Comparison of ENCODE assay signal across 9 mouse cellular contexts in the genomic region with DNA sequence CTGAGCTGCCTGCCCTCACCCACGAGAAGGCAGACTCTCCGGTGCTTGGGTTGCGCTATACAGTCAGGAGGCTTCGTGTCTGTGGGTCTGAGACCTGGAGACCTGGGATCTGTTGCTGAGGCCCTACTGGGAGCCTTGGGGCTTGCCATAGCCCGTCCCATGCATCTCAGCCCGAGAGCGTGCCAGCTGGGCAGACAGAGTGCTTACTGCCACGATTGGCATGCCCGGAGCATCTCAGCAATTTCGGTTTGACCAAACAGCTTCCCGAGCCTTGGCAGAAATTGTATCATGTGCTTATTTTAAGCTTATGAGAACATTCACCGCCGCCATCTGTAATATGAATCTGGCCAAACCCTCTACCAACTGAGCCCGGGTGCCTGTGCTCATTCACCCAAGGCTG. TPM values are rescaled to one million over a fixed set of nuclear protein-coding genes. Genes with fewer than 3 reads are reported as not detected.
DNase-seq lines count a peak whose midpoint lies in the region; ATAC-seq and TF ChIP-seq lines count a peak whose summit lies in the region.
"Had no signal": no experiment of that assay in that cellular context is flagged by ENCODE, and none has a peak within 500 bp of the region (broad histone marks: within the 10 kb centered on the region; RNA-seq: fewer than 3 reads in every experiment).

No protein-coding gene starts in this region.

- no peak for TF ChIP-seq CTCF in stomach, postnatal 0 days (IDR thresholded peaks at IDR 0.05; ENCODE audit: low read depth)

- H3K27me3 ChIP-seq in stomach, postnatal 0 days (ENCODE audit: control insufficient read depth, insufficient read depth, low read length), result no peaks in the 10 kb centered on the region

- WGBS in stomach, postnatal 0 days, result 74% methylated on average over 14 of the region's 14 CpGs

- no peak for TF ChIP-seq EP300 in stomach, postnatal 0 days (optimal IDR thresholded peaks at IDR 0.05)

- peaks cover 9% of the 10 kb centered on the region for H3K4me1 ChIP-seq in stomach, postnatal 0 days (replicated peaks; ENCODE audit: control insufficient read depth, insufficient read depth)

- H3K4me3 ChIP-seq in stomach, postnatal 0 days (ENCODE audit: low read depth, low read length), result no peak overlapping the region

- no peaks in the 10 kb centered on the region for H3K36me3 ChIP-seq in stomach, postnatal 0 days (ENCODE audit: control insufficient read depth, insufficient read depth, low read length)

- no peak overlapping the region for H3K4me2 ChIP-seq in stomach, postnatal 0 days (replicated peaks; ENCODE audit: low read depth)

- H3K27ac ChIP-seq in stomach, postnatal 0 days (replicated peaks), result peak overlapping the region; percentile 90

- ATAC-seq in stomach, postnatal 0 days (ENCODE audit: low FRiP score, low TSS enrichment), result no peak
- ATAC-seq in megakaryocyte, adult 5-6 weeks (ENCODE audit: poor library complexity, severe bottlenecking), result no peak

- intact Hi-C loops in heart, postnatal 10 days (cut with DNase I), result no loop called here

- DNase-seq in right cerebral cortex, postnatal 25 days, result peak; percentile 23
- DNase-seq in right cerebral cortex, postnatal 14 days, result no peak
- DNase-seq in cerebellum, postnatal 36 days, result peak; percentile 65
- peak; percentile 81 to 86 for DNase-seq in heart, postnatal 10 days
- no peak for DNase-seq in stomach, postnatal 0 days (ENCODE audit: low spot score)
- no peak for DNase-seq in left cerebral cortex, adult 18-20 months (ENCODE audit: low spot score in 2 of 2)
- DNase-seq in testis, postnatal 10 days (ENCODE audit: low spot score), result no peak

- no peaks in the 10 kb centered on the region for H3K9me3 ChIP-seq in stomach, postnatal 0 days (ENCODE audit: control insufficient read depth, low read length)

- 0 out of 2 replicates have a peak overlapping the region, but pooled peaks have one; percentile 13 for H3K9ac ChIP-seq in stomach, postnatal 0 days (ENCODE audit: low read length)

RNA-seq across cellular contexts. Expression of a gene that starts 13.3 kb away (rescaled TPM):
- total RNA-seq in heart, postnatal 10 days (2021), result 1 to 10 TPM; 9.2 to 10.0 TPM
- polyA plus RNA-seq in stomach, postnatal 0 days (2015; fragmentation: Nextera tagmentation; extraction: Ambion mirVana), result 0.13 and 0.16 TPM in 2 replicates
- under 1 TPM; 0.60 to 0.70 TPM for total RNA-seq in left cerebral cortex, adult 18-20 months (2021)
- total RNA-seq in megakaryocyte, adult 5-6 weeks (2015), result 0.91 and 1.6 TPM in 2 replicates
- 0.77 and 1.3 TPM in 2 replicates for total RNA-seq in megakaryocyte, adult 5-6 weeks (2017)
- total RNA-seq: layer of hippocampus, postnatal 10 days had no signal

RNA-seq across cellular contexts. Expression of a gene that starts 20.5 kb away (rescaled TPM):
- total RNA-seq in heart, postnatal 10 days (2021), result 100 to 1,000 TPM; 278 to 279 TPM
- polyA plus RNA-seq in stomach, postnatal 0 days (2015; fragmentation: Nextera tagmentation; extraction: Ambion mirVana), result 234 and 250 TPM in 2 replicates
- total RNA-seq in left cerebral cortex, adult 18-20 months (2021), result 100 to 1,000 TPM; 242 to 270 TPM
- 92.0 and 94.4 TPM in 2 replicates for total RNA-seq in megakaryocyte, adult 5-6 weeks (2015)
- total RNA-seq in megakaryocyte, adult 5-6 weeks (2017), result 88.7 and 110 TPM in 2 replicates

RNA-seq across cellular contexts. Expression of a gene that starts 50.0 kb away (rescaled TPM):
- 10 to 100 TPM; 32.3 to 32.6 TPM for total RNA-seq in heart, postnatal 10 days (2021)
- 9.6 and 9.9 TPM in 2 replicates for polyA plus RNA-seq in stomach, postnatal 0 days (2015; fragmentation: Nextera tagmentation; extraction: Ambion mirVana)
- total RNA-seq in left cerebral cortex, adult 18-20 months (2021), result 10 to 100 TPM; 38.8 to 46.6 TPM
- 16.2 and 19.9 TPM in 2 replicates for total RNA-seq in megakaryocyte, adult 5-6 weeks (2015)
- total RNA-seq in megakaryocyte, adult 5-6 weeks (2017), result 18.2 and 29.8 TPM in 2 replicates

Comparison
In these comparisons a context has a peak if more than half of its experiments do, and no peak if none do; other contexts are left out.
1. DNase-seq: peak in right cerebral cortex, postnatal 25 days (single experiment), cerebellum, postnatal 36 days (2 of 2) and heart, postnatal 10 days (2 of 2); none in right cerebral cortex, postnatal 14 days (single experiment), stomach, postnatal 0 days (single experiment), left cerebral cortex, adult 18-20 months (0 of 2) and testis, postnatal 10 days (single experiment).